Mouse (Mus musculus) myocyte (in vitro differentiated cells): ENCODE data around the gene Cyp11a1. TPM values are rescaled to one million over a fixed set of nuclear protein-coding genes. Genes with fewer than 3 reads are reported as not detected.
A peak's percentile ranks its signal among the peaks of the same experiment; 100 is the strongest.

ENCODE experiments used
- H3K27me3 ChIP-seq: one replicate; pipeline ENCODE4 v1.6.1; 2011; ENCODE audit not compliant: control insufficient read depth, insufficient read depth, insufficient read length
- H3K36me3 ChIP-seq: one replicate; pipeline ENCODE4 v1.6.1; 2011; ENCODE audit not compliant: control insufficient read depth, insufficient read depth
- H3K4me2 ChIP-seq: one replicate; pipeline ENCODE4 v1.6.1; 2011; ENCODE audit warnings: low read depth, control low read depth
- H3K4me3 ChIP-seq: one replicate; pipeline ENCODE4 v1.5.1; 2011; ENCODE audit warnings: mild to moderate bottlenecking, control low read depth, moderate library complexity
- H3K79me2 ChIP-seq: one replicate; pipeline ENCODE4 v1.6.1; 2011; ENCODE audit not compliant: control insufficient read depth, insufficient read depth
- H3ac ChIP-seq: one replicate; pipeline ENCODE4 v1.6.1; 2011; ENCODE audit not compliant: control insufficient read depth, insufficient read length
- CEBPB ChIP-seq: IDR thresholded peaks from 2 replicates; pipeline ENCODE4 v1.6.1; 2011; ENCODE audit warnings: mild to moderate bottlenecking, moderate library complexity; ENCODE audit not compliant: poor library complexity, insufficient read depth, severe bottlenecking
- E2F4 ChIP-seq: IDR thresholded peaks from one replicate; pipeline ENCODE4 v1.6.1; 2011; ENCODE audit warnings: mild to moderate bottlenecking, control low read depth, moderate library complexity; ENCODE audit not compliant: insufficient read depth
- MAX ChIP-seq: IDR thresholded peaks from one replicate; pipeline ENCODE4 v1.6.1; 2011; ENCODE audit warnings: low read depth, mild to moderate bottlenecking, control low read depth
- MYOD1 ChIP-seq, 3 experiments: IDR thresholded peaks; one replicate each; pipeline ENCODE4 v1.6.1; 2011; ENCODE audit warnings: control low read depth in 2 of 3, low read depth in 2 of 3, mild to moderate bottlenecking in 2 of 3, moderate library complexity in 1 of 3; ENCODE audit not compliant: insufficient read length in 2 of 3, control insufficient read depth in 1 of 3
- MYOG ChIP-seq, 3 experiments: IDR thresholded peaks; one replicate each; pipeline ENCODE4 v1.6.1; 2011; ENCODE audit warnings: control low read depth in 2 of 3, low read depth in 2 of 3, mild to moderate bottlenecking in 2 of 3; ENCODE audit not compliant: insufficient read length in 2 of 3, control insufficient read depth in 1 of 3, insufficient read depth in 1 of 3
- POLR2A ChIP-seq: IDR thresholded peaks from one replicate; pipeline ENCODE4 v1.6.1; 2011; ENCODE audit warnings: low read depth, mild to moderate bottlenecking, control low read depth, moderate library complexity; ENCODE audit not compliant: insufficient read length
- POLR2AphosphoS2 ChIP-seq: IDR thresholded peaks from one replicate; pipeline ENCODE4 v1.6.1; 2011; ENCODE audit warnings: low read depth, control low read depth; ENCODE audit not compliant: insufficient read length
- REST ChIP-seq: IDR thresholded peaks from one replicate; pipeline ENCODE4 v1.6.1; 2011; ENCODE audit warnings: mild to moderate bottlenecking, control low read depth, moderate library complexity; ENCODE audit not compliant: insufficient read depth, insufficient read length
- SRF ChIP-seq: IDR thresholded peaks from one replicate; pipeline ENCODE4 v1.6.1; 2011; ENCODE audit warnings: low read depth; ENCODE audit not compliant: control insufficient read depth, insufficient read length
- TCF12 ChIP-seq: IDR thresholded peaks from one replicate; pipeline ENCODE4 v1.6.1; 2011; ENCODE audit warnings: mild to moderate bottlenecking, control low read depth; ENCODE audit not compliant: poor library complexity, insufficient read depth, severe bottlenecking
- TCF3 ChIP-seq: IDR thresholded peaks from one replicate; pipeline ENCODE4 v1.6.1; 2011; ENCODE audit warnings: low read depth, control low read depth; ENCODE audit not compliant: insufficient read length
- USF1 ChIP-seq: IDR thresholded peaks from one replicate; pipeline ENCODE4 v1.6.1; 2011; ENCODE audit warnings: low read depth, mild to moderate bottlenecking, control low read depth, moderate library complexity
- polyA plus RNA-seq: library from polyadenylated mRNA; unstranded; fragments of >200 nt; fragmentation: generic; extraction: Trizol; gene quantifications from one replicate; pipeline ENCODE4 v1.2.1, GENCODE M21; 2012; ENCODE audit warnings: missing spikeins

Cyp11a1 gene
- polyA plus RNA-seq, 1 experiment: 0.11 TPM

- H3K27me3 ChIP-seq: no peaks in the 10 kb centered on the region
- H3ac ChIP-seq: no peak overlapping the region
- no peaks in the 10 kb centered on the region for H3K79me2 ChIP-seq
- no peak overlapping the region for H3K4me3 ChIP-seq
- no peak overlapping the region for H3K4me2 ChIP-seq
- H3K36me3 ChIP-seq: no peaks in the 10 kb centered on the region
- TF ChIP-seq SRF (no peak), MYOD1 (IDR thresholded peaks at IDR 0.05; ENCODE audit: control insufficient read depth in 1 of 3, insufficient read length in 2 of 3, low read depth in 2 of 3) (no peak), TCF3 (no peak)
These were observed 36.2 kb downstream of the Cyp11a1 start for GRCm38 (mm10) chr9:58042391-58042790.

DNA sequence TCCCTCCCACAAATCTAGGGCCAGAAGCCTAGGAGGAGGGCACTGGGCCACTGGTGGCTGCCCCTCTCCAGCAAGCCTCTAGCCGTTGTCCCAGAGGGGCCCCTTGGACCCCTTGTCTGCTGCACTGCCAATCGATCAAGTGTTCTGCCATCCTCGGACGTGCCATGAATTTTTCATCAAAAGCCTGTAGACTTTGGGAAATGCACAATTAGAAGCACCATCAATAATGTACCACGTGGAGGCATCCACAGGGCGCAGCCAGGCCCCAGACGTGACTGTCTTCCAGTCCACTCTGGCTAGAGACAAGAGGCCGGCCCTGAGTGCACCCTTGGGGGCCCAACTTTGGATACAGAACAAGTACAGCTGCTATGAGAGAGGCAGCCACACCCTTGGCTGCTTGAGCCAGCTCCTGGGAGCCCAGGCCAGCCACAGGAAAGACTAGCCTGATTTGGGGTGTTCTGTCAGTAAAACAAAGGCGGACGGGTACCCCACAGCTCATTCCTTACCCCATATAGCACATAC lies 37.3 kb downstream of the Cyp11a1 start:
- H3K27me3 ChIP-seq: no peaks in the 10 kb centered on the region

DNA sequence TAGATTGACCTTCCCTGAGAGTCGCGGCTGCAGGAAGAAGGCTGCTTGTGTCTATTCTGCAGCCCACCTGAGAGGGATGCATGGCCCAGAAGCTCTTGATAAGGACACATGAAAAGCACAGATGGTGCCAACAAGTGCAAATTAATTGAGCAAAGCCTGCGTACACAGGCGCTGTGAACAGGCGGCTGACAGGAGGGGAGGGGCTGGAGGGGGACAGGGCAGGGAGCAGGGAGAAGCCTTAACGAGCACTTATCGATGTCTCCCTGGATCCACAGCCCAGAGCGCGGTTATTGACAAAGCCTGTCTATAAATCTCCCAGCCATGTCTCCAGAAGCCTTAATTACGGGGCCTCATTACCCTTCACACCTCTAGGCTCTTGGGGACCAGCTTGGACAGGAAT lies 38.6 kb downstream of the Cyp11a1 start:
- TF ChIP-seq MAX (no peak), POLR2A (no peak), TCF3 (no peak), POLR2AphosphoS2 (no peak), E2F4 (no peak), CEBPB (no peak), SRF (no peak), REST (no peak)
- no peak overlapping the region for H3K4me3 ChIP-seq

More for the DNA sequence above, 37.3 kb downstream of the Cyp11a1 start:
- peak; percentile 15 for TF ChIP-seq USF1
- TF ChIP-seq E2F4: no peak
- TF ChIP-seq MYOD1 (IDR thresholded peaks at IDR 0.05; ENCODE audit: control insufficient read depth in 1 of 3, insufficient read length in 2 of 3, low read depth in 2 of 3): peak in 1 of 3 experiments; percentile 6
- Histone ChIP-seq H3K79me2 (no peaks in the 10 kb centered on the region), H3K4me3 (no peak overlapping the region), H3K4me2 (no peak overlapping the region), H3ac (no peak overlapping the region), H3K36me3 (no peaks in the 10 kb centered on the region)

DNA sequence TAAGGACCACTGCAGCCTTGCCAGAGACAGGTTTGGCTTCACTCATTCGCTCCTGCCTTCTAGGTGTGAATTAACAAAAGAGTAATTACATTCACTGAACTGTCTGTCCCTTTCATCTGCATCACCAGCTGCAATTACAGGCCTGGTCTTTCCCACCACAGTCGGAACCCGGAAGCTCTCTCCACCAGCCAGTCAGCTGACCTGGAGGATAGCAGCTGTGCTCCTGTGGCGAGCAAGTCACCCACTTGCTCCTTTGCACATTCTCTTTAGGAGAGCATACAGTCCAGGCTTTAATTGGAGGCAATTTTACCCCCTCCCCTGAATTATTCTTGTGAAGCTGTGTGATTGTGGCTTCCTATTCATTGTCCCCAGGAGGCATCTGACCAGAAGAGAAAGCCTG lies 39.4 kb downstream of the Cyp11a1 start:
- peaks cover 5% of the 10 kb centered on the region for H3K27me3 ChIP-seq
- H3K4me2 ChIP-seq: no peak overlapping the region
- H3K79me2 ChIP-seq: no peaks in the 10 kb centered on the region
- H3K36me3 ChIP-seq: no peaks in the 10 kb centered on the region
- TF ChIP-seq MYOG (IDR thresholded peaks at IDR 0.05; ENCODE audit: control insufficient read depth in 1 of 3, insufficient read depth in 1 of 3, insufficient read length in 2 of 3, low read depth in 2 of 3) (peak; percentile 52 to 85 (median 70)), POLR2AphosphoS2 (no peak), MYOD1 (IDR thresholded peaks at IDR 0.05; ENCODE audit: control insufficient read depth in 1 of 3, insufficient read length in 2 of 3, low read depth in 2 of 3) (peak; percentile 22 to 83 (median 81)), USF1 (peak; percentile 81), SRF (no peak)
- no peak overlapping the region for H3ac ChIP-seq
- H3K4me3 ChIP-seq: no peak overlapping the region

More for the DNA sequence above, 38.6 kb downstream of the Cyp11a1 start:
- no peaks in the 10 kb centered on the region for H3K36me3 ChIP-seq
- H3K27me3 ChIP-seq: peaks cover 5% of the 10 kb centered on the region
- no peak overlapping the region for H3K4me2 ChIP-seq
- H3K79me2 ChIP-seq: no peaks in the 10 kb centered on the region
- no peak overlapping the region for H3ac ChIP-seq

DNA sequence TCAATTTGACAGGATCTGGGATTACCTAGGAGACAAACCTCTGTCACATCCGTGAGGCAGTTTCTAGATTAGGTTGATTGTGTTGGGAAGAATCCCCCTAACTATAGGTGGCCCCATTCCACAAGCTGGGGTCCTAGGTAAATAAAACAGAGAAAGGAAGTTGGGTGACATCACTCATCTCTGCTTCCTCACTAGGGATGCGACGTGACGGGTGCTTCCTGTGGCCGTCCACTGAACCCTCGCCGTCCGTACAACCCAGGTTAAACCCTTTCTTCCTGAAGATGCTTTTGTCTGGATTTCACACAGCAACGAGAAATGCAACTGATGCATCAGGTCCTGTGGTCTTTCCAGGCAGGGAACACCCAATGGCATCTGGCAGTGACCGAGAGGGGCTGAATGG lies 40.9 kb downstream of the Cyp11a1 start:
- Histone ChIP-seq H3K4me3 (no peak overlapping the region), H3ac (no peak overlapping the region), H3K27me3 (peaks cover 5% of the 10 kb centered on the region), H3K79me2 (no peaks in the 10 kb centered on the region), H3K36me3 (no peaks in the 10 kb centered on the region), H3K4me2 (no peak overlapping the region)
- TF ChIP-seq CEBPB (no peak), MYOG (IDR thresholded peaks at IDR 0.05; ENCODE audit: control insufficient read depth in 1 of 3, insufficient read depth in 1 of 3, insufficient read length in 2 of 3, low read depth in 2 of 3) (no peak), POLR2A (no peak), E2F4 (no peak), MAX (no peak), TCF12 (no peak), POLR2AphosphoS2 (no peak), REST (no peak), SRF (no peak), MYOD1 (IDR thresholded peaks at IDR 0.05; ENCODE audit: control insufficient read depth in 1 of 3, insufficient read length in 2 of 3, low read depth in 2 of 3) (no peak), USF1 (no peak), TCF3 (no peak)

GRCm38 (mm10) chr9:58048621-58049020 lies 42.4 kb downstream of the Cyp11a1 start:
- Histone ChIP-seq H3K4me2 (no peak overlapping the region), H3K27me3 (peaks cover 5% of the 10 kb centered on the region), H3K79me2 (no peaks in the 10 kb centered on the region), H3ac (no peak overlapping the region), H3K4me3 (no peak overlapping the region), H3K36me3 (no peaks in the 10 kb centered on the region)
- TF ChIP-seq POLR2A (no peak), E2F4 (no peak), MYOG (IDR thresholded peaks at IDR 0.05; ENCODE audit: control insufficient read depth in 1 of 3, insufficient read depth in 1 of 3, insufficient read length in 2 of 3, low read depth in 2 of 3) (no peak), USF1 (no peak), TCF3 (no peak), POLR2AphosphoS2 (no peak), MAX (no peak), SRF (no peak), CEBPB (no peak), TCF12 (no peak)
